Mouse (Mus musculus) cerebellum, adult 9-10 months (tissue): ENCODE measurements at regions not wholly inside any gene's neighbourhood (a gene's known extent, or its start where the extent isn't known, plus 50 kb on each side); places are given as distances from the start of the nearest gene placed in this dataset.
A peak's percentile ranks its signal among the peaks of the same experiment; 100 is the strongest.
"Not testable (repeated sequence)": the region's sequence is repeated elsewhere in the genome, so short reads cannot be mapped to it uniquely, and the experiment has no call there.

Experiments
- DNase-seq: peaks from one replicate; pipeline ENCODE4 v3.0.0; 2022

GRCm38 (mm10) chr14:58317640-58318039 is 247.3 kb downstream of the Fgf9 start:
- DNase-seq: no peak

GRCm38 (mm10) chr14:58317231-58317630 is 246.9 kb downstream of the Fgf9 start:
- no peak for DNase-seq

- no peak for DNase-seq
Measured at GRCm38 (mm10) chr14:58307695-58308094, 237.3 kb downstream of the Fgf9 start.

- no peak for DNase-seq
Measured at GRCm38 (mm10) chr14:58306832-58307521, 236.6 kb downstream of the Fgf9 start.

- DNase-seq: no peak
Measured at GRCm38 (mm10) chr14:58300411-58300887, 230.1 kb downstream of the Fgf9 start.

GRCm38 (mm10) chr14:58286007-58286525 is 215.7 kb downstream of the Fgf9 start:
- DNase-seq: no peak

- DNase-seq: peak; percentile 5
Measured at GRCm38 (mm10) chr14:58282708-58283290, 212.5 kb downstream of the Fgf9 start.

GRCm38 (mm10) chr14:58282264-58282663 is 211.9 kb downstream of the Fgf9 start:
- DNase-seq: no peak

- DNase-seq: not testable (repeated sequence)
Measured at GRCm38 (mm10) chr14:58274440-58274839, 204.1 kb downstream of the Fgf9 start.

- DNase-seq: no peak
Measured at GRCm38 (mm10) chr14:58273693-58274419, 203.5 kb downstream of the Fgf9 start.

- DNase-seq: no peak
Measured at GRCm38 (mm10) chr14:58265373-58265772, 195.0 kb downstream of the Fgf9 start.

GRCm38 (mm10) chr14:58264401-58264800 is 194.1 kb downstream of the Fgf9 start:
- DNase-seq: no peak

GRCm38 (mm10) chr14:58253369-58253968 is 183.1 kb downstream of the Fgf9 start:
- DNase-seq: no peak

- no peak for DNase-seq
Measured at GRCm38 (mm10) chr14:58225869-58226268, 155.5 kb downstream of the Fgf9 start.

GRCm38 (mm10) chr14:58224419-58224818 is 154.1 kb downstream of the Fgf9 start:
- DNase-seq: no peak

- no peak for DNase-seq
Measured at GRCm38 (mm10) chr14:58208401-58208800, 138.1 kb downstream of the Fgf9 start.

GRCm38 (mm10) chr14:58202607-58203295 is 132.4 kb downstream of the Fgf9 start:
- no peak for DNase-seq

GRCm38 (mm10) chr14:58189948-58190347 is 119.6 kb downstream of the Fgf9 start:
- DNase-seq: no peak

- no peak for DNase-seq
Measured at GRCm38 (mm10) chr14:58182869-58183268, 112.5 kb downstream of the Fgf9 start.

GRCm38 (mm10) chr14:58180724-58181123 is 110.4 kb downstream of the Fgf9 start:
- DNase-seq: no peak

- DNase-seq: no peak
Measured at GRCm38 (mm10) chr14:58175651-58176363, 105.5 kb downstream of the Fgf9 start.

GRCm38 (mm10) chr14:58174512-58174911 is 104.2 kb downstream of the Fgf9 start:
- no peak for DNase-seq
